Mouse (Mus musculus): ENCODE results near the gene Sergef. TPM values are rescaled to one million over a fixed set of nuclear protein-coding genes. Genes with fewer than 3 reads are reported as not detected.
A peak's percentile ranks its signal among the peaks of the same experiment; 100 is the strongest.

Gene Sergef
- polyA plus RNA-seq, 2 experiments, result 3.3 to 5.5 TPM

DNA sequence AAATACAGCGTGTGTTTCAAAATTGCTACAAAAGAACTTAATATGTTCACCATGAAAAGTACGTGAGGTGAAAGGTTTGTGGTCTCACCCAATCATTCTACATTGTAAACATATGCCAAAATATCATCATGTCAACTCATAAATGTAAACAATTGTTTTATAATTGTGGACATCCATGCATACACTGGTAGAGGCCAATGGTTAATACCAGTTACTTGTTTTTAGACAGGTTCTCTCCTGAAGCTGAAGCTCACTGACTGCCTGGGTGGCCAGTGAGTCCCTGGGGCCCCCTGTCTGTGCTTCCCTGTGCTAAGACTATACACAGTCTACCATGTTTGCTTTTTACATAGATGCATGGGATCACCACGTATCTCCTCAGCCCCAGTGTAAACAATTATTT lies 91.5 kb downstream of the Sergef start:
- TF ChIP-seq EP300 (IDR thresholded peaks at IDR 0.05; ENCODE audit: low read depth), result no peak
- TF ChIP-seq CTCF (IDR thresholded peaks at IDR 0.05; ENCODE audit: low read depth), result no peak
- H3K4me3 ChIP-seq (ENCODE audit: insufficient read depth in 1 of 2, low read depth in 2 of 2, low read length in 2 of 2), result no peak overlapping the region
- no peak overlapping the region for H3K9ac ChIP-seq (replicated peaks)
- WGBS (ENCODE audit: insufficient replicate concordance), result 60% methylated on average over 3 of the region's 3 CpGs
- H3K27me3 ChIP-seq (ENCODE audit: control insufficient read depth, insufficient read depth, low read length), result no peaks in the 10 kb centered on the region
- DNase-seq (ENCODE audit: low read depth in 3 of 3, low spot score in 3 of 3), result no peak
- H3K4me2 ChIP-seq (ENCODE audit: low read depth), result no peak overlapping the region
- no peaks in the 10 kb centered on the region for H3K9me3 ChIP-seq (ENCODE audit: control insufficient read depth, low read length)
- no peak for ATAC-seq (ENCODE audit: insufficient read depth)
- H3K4me1 ChIP-seq (replicated peaks; ENCODE audit: control insufficient read depth in 2 of 2, insufficient read depth in 2 of 2, low read length in 1 of 2), result peaks cover 0 to 12% of the 10 kb centered on the region in 2 experiments; a peak in 2 of 4 replicates
- no peaks in the 10 kb centered on the region for H3K36me3 ChIP-seq (replicated peaks; ENCODE audit: control insufficient read depth, insufficient read depth, low read depth)
- H3K27ac ChIP-seq, result no peak overlapping the region

DNA sequence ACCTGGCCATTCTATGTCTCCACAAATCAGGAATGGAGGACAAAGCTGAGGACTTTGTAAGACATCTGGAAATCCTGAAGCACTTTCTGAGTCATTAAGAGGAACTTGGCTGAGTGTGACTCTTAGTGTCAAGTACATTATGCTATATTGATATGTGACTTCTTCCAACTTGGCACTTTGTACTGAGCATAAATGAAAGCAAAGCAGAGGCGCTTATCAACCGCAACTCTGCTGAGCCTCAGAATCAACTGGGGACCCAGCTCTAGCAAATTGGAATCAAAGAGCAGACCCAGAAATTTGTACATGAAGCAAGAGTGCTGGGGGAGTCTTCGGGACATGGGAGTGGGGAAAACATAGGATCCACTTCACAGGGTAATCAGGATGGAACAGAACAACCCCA lies 92.0 kb downstream of the Sergef start:
- H3K27me3 ChIP-seq (ENCODE audit: control insufficient read depth, insufficient read depth, low read length), result no peaks in the 10 kb centered on the region
- peaks cover 0 to 12% of the 10 kb centered on the region in 2 experiments; a peak in 2 of 4 replicates for H3K4me1 ChIP-seq (replicated peaks; ENCODE audit: control insufficient read depth in 2 of 2, insufficient read depth in 2 of 2, low read length in 1 of 2)
- ATAC-seq (ENCODE audit: insufficient read depth) (no peak), DNase-seq (ENCODE audit: low read depth in 3 of 3, low spot score in 3 of 3) (no peak)
- H3K4me3 ChIP-seq (ENCODE audit: insufficient read depth in 1 of 2, low read depth in 2 of 2, low read length in 2 of 2), result no peak overlapping the region
- H3K36me3 ChIP-seq (replicated peaks; ENCODE audit: control insufficient read depth, insufficient read depth, low read depth), result no peaks in the 10 kb centered on the region
- H3K9ac ChIP-seq (replicated peaks), result no peak overlapping the region
- TF ChIP-seq EP300 (IDR thresholded peaks at IDR 0.05; ENCODE audit: low read depth), result no peak
- TF ChIP-seq CTCF (IDR thresholded peaks at IDR 0.05; ENCODE audit: low read depth), result no peak
- WGBS (ENCODE audit: insufficient replicate concordance), result 65% methylated on average over 3 of the region's 3 CpGs
- no peaks in the 10 kb centered on the region for H3K9me3 ChIP-seq (ENCODE audit: control insufficient read depth, low read length)
- no peak overlapping the region for H3K4me2 ChIP-seq (ENCODE audit: low read depth)
- no peak overlapping the region for H3K27ac ChIP-seq

DNA sequence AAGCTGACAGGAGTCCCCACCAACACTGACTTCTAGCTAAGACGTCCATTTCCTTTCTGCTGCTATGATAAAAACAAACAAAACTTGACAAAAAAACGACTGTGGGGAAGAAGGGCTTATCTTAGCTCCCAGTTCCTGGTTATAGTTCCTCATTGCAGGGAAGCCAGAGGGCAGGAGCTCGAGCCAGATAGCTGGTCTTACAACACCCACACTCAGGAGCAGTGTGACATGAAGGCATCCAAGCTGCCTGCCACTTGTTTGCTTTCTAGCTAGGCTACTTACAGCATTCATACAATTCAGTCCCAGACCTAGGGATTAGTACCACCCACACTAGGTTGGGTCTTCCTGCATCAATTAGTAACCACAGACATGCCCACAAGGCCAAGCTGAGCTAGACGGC lies 93.1 kb downstream of the Sergef start:
- H3K4me1 ChIP-seq (replicated peaks; ENCODE audit: control insufficient read depth in 2 of 2, insufficient read depth in 2 of 2, low read length in 1 of 2), result peaks cover 0 to 12% of the 10 kb centered on the region in 2 experiments; a peak in 2 of 4 replicates
- 5% methylated on average over 4 of the region's 4 CpGs for WGBS (ENCODE audit: insufficient replicate concordance)
- H3K4me3 ChIP-seq (ENCODE audit: insufficient read depth in 1 of 2, low read depth in 2 of 2, low read length in 2 of 2), result no peak overlapping the region
- no peak for TF ChIP-seq CTCF (IDR thresholded peaks at IDR 0.05; ENCODE audit: low read depth)
- TF ChIP-seq EP300 (IDR thresholded peaks at IDR 0.05; ENCODE audit: low read depth), result no peak
- DNase-seq (ENCODE audit: low read depth in 3 of 3, low spot score in 3 of 3) (peak; percentile 16 to 19 (median 18)), ATAC-seq (ENCODE audit: insufficient read depth) (peak; percentile 35; the same call in 1 of the 2 replicates)
- no peak overlapping the region for H3K4me2 ChIP-seq (ENCODE audit: low read depth)
- H3K27me3 ChIP-seq (ENCODE audit: control insufficient read depth, insufficient read depth, low read length), result no peaks in the 10 kb centered on the region
- H3K36me3 ChIP-seq (replicated peaks; ENCODE audit: control insufficient read depth, insufficient read depth, low read depth), result no peaks in the 10 kb centered on the region
- H3K9ac ChIP-seq (replicated peaks), result no peak overlapping the region
- no peaks in the 10 kb centered on the region for H3K9me3 ChIP-seq (ENCODE audit: control insufficient read depth, low read length)
- no peak overlapping the region for H3K27ac ChIP-seq

DNA sequence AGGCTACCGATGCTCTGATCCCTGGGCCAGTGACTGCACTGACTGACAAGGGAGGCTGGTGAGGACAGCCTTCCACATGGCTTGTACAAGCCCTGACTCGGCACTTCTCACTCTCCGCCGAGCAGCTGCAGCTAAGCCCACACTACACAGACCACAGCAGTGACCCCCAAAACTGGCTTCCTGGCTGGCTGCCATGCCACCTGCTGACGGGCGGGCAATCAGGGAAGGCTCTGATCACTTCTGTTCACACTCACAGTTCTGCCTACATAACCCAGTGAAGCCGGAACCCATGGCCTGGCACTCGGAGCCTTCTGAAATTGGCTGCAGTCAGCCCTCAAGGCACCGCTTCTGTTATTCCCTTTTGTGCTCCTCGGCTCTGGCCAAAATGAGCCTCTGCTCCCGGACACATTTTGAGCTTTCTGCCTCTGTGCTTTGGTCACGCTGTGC lies 95.4 kb downstream of the Sergef start:
- no peaks in the 10 kb centered on the region for H3K9me3 ChIP-seq (ENCODE audit: control insufficient read depth, low read length)
- H3K9ac ChIP-seq (replicated peaks), result no peak overlapping the region
- TF ChIP-seq CTCF (IDR thresholded peaks at IDR 0.05; ENCODE audit: low read depth) (no peak), EP300 (IDR thresholded peaks at IDR 0.05; ENCODE audit: low read depth) (no peak)
- no peaks in the 10 kb centered on the region for H3K36me3 ChIP-seq (replicated peaks; ENCODE audit: control insufficient read depth, insufficient read depth, low read depth)
- no peaks in the 10 kb centered on the region for H3K27me3 ChIP-seq (ENCODE audit: control insufficient read depth, insufficient read depth, low read length)
- no peak overlapping the region for H3K4me2 ChIP-seq (ENCODE audit: low read depth)
- ATAC-seq (ENCODE audit: insufficient read depth) (no peak), DNase-seq (ENCODE audit: low read depth in 3 of 3, low spot score in 3 of 3) (no peak)
- H3K4me1 ChIP-seq (replicated peaks; ENCODE audit: control insufficient read depth in 2 of 2, insufficient read depth in 2 of 2, low read length in 1 of 2), result peaks cover 0 to 12% of the 10 kb centered on the region in 2 experiments; a peak in 2 of 4 replicates
- H3K27ac ChIP-seq, result no peak overlapping the region
- H3K4me3 ChIP-seq (ENCODE audit: insufficient read depth in 1 of 2, low read depth in 2 of 2, low read length in 2 of 2), result no peak overlapping the region
- 45% methylated on average over 12 of the region's 12 CpGs for WGBS (ENCODE audit: insufficient replicate concordance)

DNA sequence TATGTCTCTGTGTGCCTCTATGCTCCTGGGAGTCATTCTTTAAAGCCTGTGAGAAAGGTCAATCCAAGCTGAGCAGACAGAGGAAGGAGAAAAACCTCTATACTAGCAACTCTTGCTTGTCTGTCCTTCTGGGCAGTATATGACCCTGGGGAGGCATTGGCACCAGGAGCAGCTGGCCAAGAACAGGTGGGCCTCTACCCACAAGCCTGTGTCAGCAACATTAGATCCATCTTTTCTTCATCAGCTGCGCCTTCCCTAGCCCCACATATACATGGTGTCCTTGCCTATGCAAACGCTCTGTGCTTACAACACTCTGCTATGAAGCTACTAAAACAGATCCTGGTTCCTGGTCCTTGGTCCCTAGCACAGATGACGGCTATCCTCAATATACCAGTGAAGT lies 97.5 kb downstream of the Sergef start:
- WGBS (ENCODE audit: insufficient replicate concordance), result 82% methylated on average over 3 of the region's 3 CpGs
- Histone ChIP-seq H3K27ac (no peak overlapping the region), H3K27me3 (ENCODE audit: control insufficient read depth, insufficient read depth, low read length) (no peaks in the 10 kb centered on the region), H3K4me1 (replicated peaks; ENCODE audit: control insufficient read depth in 2 of 2, insufficient read depth in 2 of 2, low read length in 1 of 2) (peaks cover 0 to 11% of the 10 kb centered on the region in 2 experiments; a peak in 2 of 4 replicates), H3K9me3 (ENCODE audit: control insufficient read depth, low read length) (no peaks in the 10 kb centered on the region), H3K4me3 (ENCODE audit: insufficient read depth in 1 of 2, low read depth in 2 of 2, low read length in 2 of 2) (no peak overlapping the region), H3K36me3 (replicated peaks; ENCODE audit: control insufficient read depth, insufficient read depth, low read depth) (no peaks in the 10 kb centered on the region), H3K4me2 (ENCODE audit: low read depth) (no peak overlapping the region), H3K9ac (replicated peaks) (no peak overlapping the region)
- no peak for ATAC-seq (ENCODE audit: insufficient read depth)
- no peak for TF ChIP-seq CTCF (IDR thresholded peaks at IDR 0.05; ENCODE audit: low read depth)
- no peak for TF ChIP-seq EP300 (IDR thresholded peaks at IDR 0.05; ENCODE audit: low read depth)
- DNase-seq (ENCODE audit: low read depth in 3 of 3, low spot score in 3 of 3), result no peak

Measured in liver, embryonic 14.5 days (tissue).